Mouse (Mus musculus): ENCODE results near the gene Prrx2.

DNA sequence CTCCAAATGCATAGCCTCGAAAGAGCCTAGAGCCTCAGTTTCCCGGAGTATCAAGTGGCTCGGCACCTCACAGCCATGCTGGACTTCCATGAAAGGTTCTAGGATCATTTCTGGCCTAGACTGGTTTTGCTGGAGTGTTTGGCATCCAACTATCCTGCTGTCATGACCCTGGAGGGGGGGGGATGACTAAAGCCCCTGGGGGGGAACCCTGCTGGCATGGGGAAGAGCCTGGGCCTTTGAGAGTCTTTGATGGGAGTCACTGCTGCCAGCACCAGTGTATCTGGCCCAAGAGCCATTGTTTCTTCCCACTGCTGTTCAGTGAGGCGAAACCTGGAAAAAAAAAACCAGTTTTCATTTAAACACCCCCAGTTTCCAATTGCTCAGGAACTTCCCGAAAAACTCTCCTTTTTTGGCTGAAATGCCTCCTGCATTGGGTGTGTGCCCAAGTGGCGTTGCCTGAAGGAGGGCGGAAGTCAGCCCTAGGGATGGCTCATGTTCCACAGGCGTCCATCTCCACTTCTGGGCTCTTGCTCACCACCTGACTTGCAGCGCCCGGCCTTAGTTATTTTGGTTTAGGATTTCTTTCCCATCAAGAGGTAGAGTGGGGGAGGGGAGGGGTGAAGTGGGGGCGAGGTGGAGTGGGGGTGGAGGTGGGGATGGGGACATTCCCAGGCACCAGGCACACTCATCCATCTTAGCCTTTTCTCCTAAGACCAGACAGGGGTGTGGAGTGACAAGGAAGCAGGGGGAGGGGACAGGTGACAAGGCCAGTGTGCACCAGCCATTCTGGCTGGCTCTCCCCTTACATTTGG, 41.1 kb downstream of the Prrx2 start:
- TF ChIP-seq CTCF (IDR thresholded peaks at IDR 0.05; ENCODE audit: insufficient read depth, low read length), result no peak
- TF ChIP-seq POLR2A (IDR thresholded peaks at IDR 0.05; ENCODE audit: borderline replicate concordance, extremely low read depth, low read depth, low read length), result no peak

All from lung, adult 2 months (tissue).